Mouse (Mus musculus) myocyte (in vitro differentiated cells): Measurements from ENCODE around the gene Tmem145. TPM values are rescaled to one million over a fixed set of nuclear protein-coding genes. Genes with fewer than 3 reads are reported as not detected.

Source experiments
- H3K27me3 ChIP-seq: one replicate; pipeline ENCODE4 v1.6.1; 2011; ENCODE audit not compliant: control insufficient read depth, insufficient read depth, insufficient read length
- H3K36me3 ChIP-seq: one replicate; pipeline ENCODE4 v1.6.1; 2011; ENCODE audit not compliant: control insufficient read depth, insufficient read depth
- H3K4me2 ChIP-seq: one replicate; pipeline ENCODE4 v1.6.1; 2011; ENCODE audit warnings: low read depth, control low read depth
- H3K4me3 ChIP-seq: one replicate; pipeline ENCODE4 v1.5.1; 2011; ENCODE audit warnings: mild to moderate bottlenecking, control low read depth, moderate library complexity
- H3K79me2 ChIP-seq: one replicate; pipeline ENCODE4 v1.6.1; 2011; ENCODE audit not compliant: control insufficient read depth, insufficient read depth
- H3ac ChIP-seq: one replicate; pipeline ENCODE4 v1.6.1; 2011; ENCODE audit not compliant: control insufficient read depth, insufficient read length
- CEBPB ChIP-seq: IDR thresholded peaks from 2 replicates; pipeline ENCODE4 v1.6.1; 2011; ENCODE audit warnings: mild to moderate bottlenecking, moderate library complexity; ENCODE audit not compliant: poor library complexity, insufficient read depth, severe bottlenecking
- E2F4 ChIP-seq: IDR thresholded peaks from one replicate; pipeline ENCODE4 v1.6.1; 2011; ENCODE audit warnings: mild to moderate bottlenecking, control low read depth, moderate library complexity; ENCODE audit not compliant: insufficient read depth
- MYOD1 ChIP-seq, 3 experiments: IDR thresholded peaks; one replicate each; pipeline ENCODE4 v1.6.1; 2011; ENCODE audit warnings: control low read depth in 2 of 3, low read depth in 2 of 3, mild to moderate bottlenecking in 2 of 3, moderate library complexity in 1 of 3; ENCODE audit not compliant: insufficient read length in 2 of 3, control insufficient read depth in 1 of 3
- MYOG ChIP-seq, 3 experiments: IDR thresholded peaks; one replicate each; pipeline ENCODE4 v1.6.1; 2011; ENCODE audit warnings: control low read depth in 2 of 3, low read depth in 2 of 3, mild to moderate bottlenecking in 2 of 3; ENCODE audit not compliant: insufficient read length in 2 of 3, control insufficient read depth in 1 of 3, insufficient read depth in 1 of 3
- POLR2A ChIP-seq: IDR thresholded peaks from one replicate; pipeline ENCODE4 v1.6.1; 2011; ENCODE audit warnings: low read depth, mild to moderate bottlenecking, control low read depth, moderate library complexity; ENCODE audit not compliant: insufficient read length
- POLR2AphosphoS2 ChIP-seq: IDR thresholded peaks from one replicate; pipeline ENCODE4 v1.6.1; 2011; ENCODE audit warnings: low read depth, control low read depth; ENCODE audit not compliant: insufficient read length
- REST ChIP-seq: IDR thresholded peaks from one replicate; pipeline ENCODE4 v1.6.1; 2011; ENCODE audit warnings: mild to moderate bottlenecking, control low read depth, moderate library complexity; ENCODE audit not compliant: insufficient read depth, insufficient read length
- SRF ChIP-seq: IDR thresholded peaks from one replicate; pipeline ENCODE4 v1.6.1; 2011; ENCODE audit warnings: low read depth; ENCODE audit not compliant: control insufficient read depth, insufficient read length
- TCF12 ChIP-seq: IDR thresholded peaks from one replicate; pipeline ENCODE4 v1.6.1; 2011; ENCODE audit warnings: mild to moderate bottlenecking, control low read depth; ENCODE audit not compliant: poor library complexity, insufficient read depth, severe bottlenecking
- TCF3 ChIP-seq: IDR thresholded peaks from one replicate; pipeline ENCODE4 v1.6.1; 2011; ENCODE audit warnings: low read depth, control low read depth; ENCODE audit not compliant: insufficient read length
- USF1 ChIP-seq: IDR thresholded peaks from one replicate; pipeline ENCODE4 v1.6.1; 2011; ENCODE audit warnings: low read depth, mild to moderate bottlenecking, control low read depth, moderate library complexity
- polyA plus RNA-seq: library from polyadenylated mRNA; unstranded; fragments of >200 nt; fragmentation: generic; extraction: Trizol; gene quantifications from one replicate; pipeline ENCODE4 v1.2.1, GENCODE M21; 2012; ENCODE audit warnings: missing spikeins

Gene Tmem145
- polyA plus RNA-seq, 1 experiment: 0.02 TPM

DNA sequence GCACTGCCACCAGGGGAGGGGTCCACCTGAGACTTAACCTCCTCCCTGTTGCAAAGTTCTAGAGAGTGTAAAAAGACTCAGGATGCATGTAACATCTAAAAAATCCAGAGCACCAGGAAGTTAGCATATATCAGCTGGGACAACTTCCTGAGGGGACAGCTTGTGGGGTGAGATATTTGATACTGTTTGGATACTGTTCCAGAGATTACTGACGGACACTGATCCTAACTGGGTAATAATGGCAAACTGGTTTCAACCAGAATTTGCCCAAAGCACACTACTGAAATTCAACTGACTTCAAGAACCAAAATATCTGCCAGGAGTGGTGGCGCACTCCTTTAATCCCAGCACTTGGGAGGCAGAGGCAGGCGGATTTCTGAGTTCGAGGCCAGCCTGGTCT is 11.4 kb upstream of the Tmem145 start:
- Histone ChIP-seq H3K79me2 (no peaks in the 10 kb centered on the region), H3K36me3 (peaks cover 5% of the 10 kb centered on the region), H3K27me3 (no peaks in the 10 kb centered on the region), H3K4me2 (no peak overlapping the region), H3K4me3 (no peak overlapping the region), H3ac (no peak overlapping the region)
- TF ChIP-seq POLR2A (peak; percentile 11), TCF3 (no peak)

DNA sequence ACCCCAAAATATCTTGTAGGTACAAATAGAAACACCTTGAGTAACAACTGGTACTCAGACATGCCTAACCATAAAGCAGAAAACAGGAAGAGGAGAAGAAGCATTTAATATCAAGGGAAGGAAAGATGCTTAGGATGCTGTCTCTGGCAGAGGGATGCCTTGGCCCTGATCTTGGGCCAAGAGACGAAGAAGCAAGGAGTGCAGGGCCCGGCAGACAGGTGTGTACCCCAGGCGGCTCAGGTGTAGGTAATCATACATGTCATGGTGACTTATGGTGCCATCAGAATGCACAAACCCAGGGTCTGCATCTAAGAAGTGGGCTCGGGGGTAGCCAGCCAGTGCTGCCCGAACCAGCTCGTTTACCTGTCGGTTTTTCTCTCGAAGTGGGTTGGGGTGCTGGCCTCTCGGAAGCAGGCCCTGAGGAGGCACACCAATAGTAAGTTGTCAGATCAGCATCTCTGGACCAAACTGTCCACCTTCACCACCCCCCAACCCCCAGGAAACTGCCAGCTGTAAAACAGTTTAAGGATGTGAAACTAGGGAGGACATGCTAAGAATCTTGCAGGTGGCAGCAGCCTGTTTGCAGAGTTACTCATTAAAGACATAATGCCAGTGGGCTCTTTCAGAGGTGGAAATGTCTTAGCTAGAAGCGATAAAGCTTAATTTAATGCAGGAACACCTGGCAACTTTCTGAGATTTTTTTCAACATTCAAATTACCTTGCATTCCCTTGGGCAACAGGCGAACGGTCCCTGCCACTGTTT is 10.8 kb upstream of the Tmem145 start:
- Histone ChIP-seq H3K4me3 (no peak overlapping the region), H3ac (no peak overlapping the region), H3K79me2 (no peaks in the 10 kb centered on the region), H3K36me3 (no peaks in the 10 kb centered on the region), H3K4me2 (no peak overlapping the region), H3K27me3 (no peaks in the 10 kb centered on the region)
- TF ChIP-seq POLR2AphosphoS2: peak; percentile 50
- no peak for TF ChIP-seq MYOG (IDR thresholded peaks at IDR 0.05; ENCODE audit: control insufficient read depth in 1 of 3, insufficient read depth in 1 of 3, insufficient read length in 2 of 3, low read depth in 2 of 3)
- no peak for TF ChIP-seq CEBPB
- no peak for TF ChIP-seq SRF

DNA sequence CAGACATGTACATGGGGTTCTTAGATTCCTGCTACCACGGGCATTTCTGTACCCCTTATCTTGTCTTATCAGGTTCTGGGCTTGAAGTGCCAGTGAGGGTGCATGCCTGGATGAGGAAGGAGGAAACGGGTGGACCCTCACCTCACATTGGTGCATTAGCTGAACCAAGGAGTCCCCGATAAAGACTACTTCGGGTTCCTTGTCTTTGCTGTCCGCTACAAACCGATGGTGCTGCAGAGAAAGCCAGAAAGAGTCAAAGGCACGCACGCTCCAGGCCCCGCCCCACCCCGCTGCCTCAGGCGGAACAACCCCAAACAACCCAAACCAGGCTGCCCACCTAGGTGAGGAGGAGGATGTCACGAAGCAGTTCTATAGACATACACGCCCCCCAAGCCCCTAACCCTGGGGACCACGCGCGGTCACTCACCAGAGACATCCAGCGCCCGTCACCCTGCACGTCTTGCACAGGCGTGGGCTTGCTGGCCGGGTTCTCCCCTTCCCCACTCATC is 8.9 kb upstream of the Tmem145 start:
- peak overlapping the region; percentile 63 for H3K4me2 ChIP-seq
- no peaks in the 10 kb centered on the region for H3K79me2 ChIP-seq
- TF ChIP-seq TCF3 (no peak), MYOD1 (IDR thresholded peaks at IDR 0.05; ENCODE audit: control insufficient read depth in 1 of 3, insufficient read length in 2 of 3, low read depth in 2 of 3) (peak in 1 of 3 experiments; percentile 13), POLR2AphosphoS2 (no peak), TCF12 (no peak), USF1 (no peak), REST (no peak), E2F4 (no peak)
- H3ac ChIP-seq: peak overlapping the region; percentile 86
- peak overlapping the region; percentile 57 for H3K4me3 ChIP-seq
- no peaks in the 10 kb centered on the region for H3K36me3 ChIP-seq
- no peaks in the 10 kb centered on the region for H3K27me3 ChIP-seq

DNA sequence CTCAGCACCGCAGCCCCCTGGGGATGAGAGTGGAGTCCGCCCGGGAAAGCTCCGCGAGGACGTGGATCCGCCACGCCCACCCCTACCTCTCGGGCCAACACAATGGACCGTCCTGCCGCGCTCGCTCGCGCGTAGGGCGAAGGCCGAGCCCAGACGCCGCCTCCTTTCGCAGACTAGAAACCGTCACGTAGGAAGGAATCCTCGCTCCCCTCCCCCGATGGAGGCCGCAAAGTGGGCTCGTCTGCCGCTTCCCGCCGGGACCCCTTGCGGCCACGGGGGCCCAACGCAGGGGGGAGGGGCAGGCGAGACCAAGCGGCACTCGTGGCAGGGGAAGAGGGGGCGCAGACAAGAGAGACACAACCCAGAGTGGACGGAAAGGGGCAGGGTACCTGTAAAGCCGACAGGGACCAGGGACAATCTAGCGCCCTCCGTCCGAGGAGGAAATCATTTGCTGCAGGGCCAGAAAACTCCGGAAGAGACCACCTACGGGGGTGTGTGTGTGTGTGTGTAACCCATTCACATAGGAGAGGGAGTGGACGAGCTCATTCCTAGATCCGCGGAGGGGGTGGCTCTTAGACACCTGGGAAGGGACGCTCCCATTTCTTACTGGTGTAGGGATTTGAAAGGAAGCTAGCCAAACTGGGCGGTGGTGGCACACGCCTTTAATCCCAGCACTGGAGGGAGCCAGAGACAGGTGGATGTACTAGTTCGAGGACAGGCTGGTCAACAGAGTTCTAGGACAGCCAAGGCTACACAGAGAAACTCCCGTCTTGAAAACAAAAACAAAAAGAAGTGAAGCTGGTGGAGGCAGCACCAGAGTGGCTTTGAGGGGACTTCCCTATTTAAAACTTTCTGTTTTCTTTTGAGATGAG is 8.2 kb upstream of the Tmem145 start, which contains the start of gene Pafah1b3:
Gene Pafah1b3, minus strand, starts transcription at position 533 of the 872 bp plus-strand sequence.
- peaks cover 2% of the 10 kb centered on the region for H3K27me3 ChIP-seq
- H3K79me2 ChIP-seq: no peaks in the 10 kb centered on the region
- H3K4me2 ChIP-seq: peak within 1 kb of the TSS; percentile 63
- TF ChIP-seq POLR2A (peak; percentile 17), USF1 (no peak), E2F4 (peak; percentile 16)
- H3K36me3 ChIP-seq: no peaks in the 10 kb centered on the region
- H3ac ChIP-seq: peak within 1 kb of the TSS; percentile 86
- peak within 1 kb of the TSS; percentile 57 for H3K4me3 ChIP-seq

DNA sequence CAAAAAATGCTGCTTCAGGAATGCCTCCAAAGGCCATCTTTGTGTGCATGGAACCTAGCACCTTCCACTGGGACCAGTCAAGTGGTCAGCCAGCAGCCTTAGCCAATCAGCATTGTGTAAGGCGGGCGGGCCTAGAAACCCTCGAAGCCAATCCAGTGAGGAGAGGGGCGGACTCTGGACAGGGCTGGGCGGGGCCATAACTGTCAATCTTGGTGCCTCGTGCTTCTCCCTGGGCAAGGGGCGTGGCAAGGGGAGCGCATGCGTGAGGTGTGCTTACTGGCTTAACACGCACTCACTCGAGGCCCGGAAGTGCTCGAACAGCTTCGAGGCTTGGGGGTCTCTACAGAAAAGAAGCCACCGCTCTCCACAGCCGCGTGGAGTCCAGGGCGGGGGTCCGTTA is 4.8 kb upstream of the Tmem145 start, which contains the start of gene Prr19:
Gene Prr19, plus strand, starts transcription at position 349 of the 400 bp plus-strand sequence.
- no peak within 1 kb of the TSS for H3K4me3 ChIP-seq
- no peak within 1 kb of the TSS for H3K4me2 ChIP-seq
- no peaks in the 10 kb centered on the region for H3K36me3 ChIP-seq
- no peak for TF ChIP-seq TCF3
- TF ChIP-seq MYOG (IDR thresholded peaks at IDR 0.05; ENCODE audit: control insufficient read depth in 1 of 3, insufficient read depth in 1 of 3, insufficient read length in 2 of 3, low read depth in 2 of 3): no peak
- no peak within 1 kb of the TSS for H3ac ChIP-seq
- H3K79me2 ChIP-seq: no peaks in the 10 kb centered on the region
- peaks cover 26% of the 10 kb centered on the region for H3K27me3 ChIP-seq
